Mouse (Mus musculus): ENCODE data around the gene Tssc4. TPM values are rescaled to one million over a fixed set of nuclear protein-coding genes. Genes with fewer than 3 reads are reported as not detected.
A peak's percentile ranks its signal among the peaks of the same experiment; 100 is the strongest.

Tssc4 gene
- polyA plus RNA-seq, 1 experiment, result 219 TPM

- peaks cover 13% of the 10 kb centered on the region for H3K27me3 ChIP-seq (replicated peaks)
- no peak for TF ChIP-seq GATA1 (IDR thresholded peaks at IDR 0.05; ENCODE audit: borderline replicate concordance, low read length)
- no peak for TF ChIP-seq FLI1 (IDR thresholded peaks at IDR 0.05; ENCODE audit: low read length)
Observed at GRCm38 (mm10) chr7:143033581-143033980, 35.5 kb upstream of the Tssc4 start.

DNA sequence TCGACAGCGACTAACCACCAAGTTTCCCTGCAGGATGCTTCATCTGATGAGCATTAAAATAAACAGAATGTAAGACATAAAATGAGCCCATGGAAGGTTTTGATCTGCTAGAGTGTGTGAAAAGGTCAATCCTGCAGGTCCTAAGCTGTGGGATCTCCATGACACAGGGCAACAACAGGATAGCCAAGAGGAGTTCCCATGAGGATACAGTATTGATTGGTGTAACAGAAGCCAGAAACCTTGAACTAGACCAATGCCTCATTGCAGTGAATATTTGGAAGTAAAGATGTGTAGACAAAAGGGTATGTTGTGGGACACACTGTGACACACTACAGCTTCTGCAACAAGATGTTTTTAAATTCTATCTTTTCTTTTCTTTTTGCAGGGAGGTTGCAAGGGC lies 34.9 kb upstream of the Tssc4 start:
- Histone ChIP-seq H3K36me3 (replicated peaks; ENCODE audit: low read length) (peaks cover 53% of the 10 kb centered on the region), H3K27me3 (replicated peaks) (peaks cover 13% of the 10 kb centered on the region), H3K4me3 (replicated peaks) (no peak overlapping the region), H3K9me3 (peaks cover 7% of the 10 kb centered on the region), H3K4me1 (peaks cover 30% of the 10 kb centered on the region)
- TF ChIP-seq FLI1 (IDR thresholded peaks at IDR 0.05; ENCODE audit: low read length) (no peak), GATA1 (IDR thresholded peaks at IDR 0.05; ENCODE audit: borderline replicate concordance, low read length) (no peak)

More at GRCm38 (mm10) chr7:143033581-143033980, 35.5 kb upstream of the Tssc4 start:
- peaks cover 7% of the 10 kb centered on the region for H3K9me3 ChIP-seq
- peaks cover 30% of the 10 kb centered on the region for H3K4me1 ChIP-seq
- no peak overlapping the region for H3K4me3 ChIP-seq (replicated peaks)
- peaks cover 53% of the 10 kb centered on the region for H3K36me3 ChIP-seq (replicated peaks; ENCODE audit: low read length)

DNA sequence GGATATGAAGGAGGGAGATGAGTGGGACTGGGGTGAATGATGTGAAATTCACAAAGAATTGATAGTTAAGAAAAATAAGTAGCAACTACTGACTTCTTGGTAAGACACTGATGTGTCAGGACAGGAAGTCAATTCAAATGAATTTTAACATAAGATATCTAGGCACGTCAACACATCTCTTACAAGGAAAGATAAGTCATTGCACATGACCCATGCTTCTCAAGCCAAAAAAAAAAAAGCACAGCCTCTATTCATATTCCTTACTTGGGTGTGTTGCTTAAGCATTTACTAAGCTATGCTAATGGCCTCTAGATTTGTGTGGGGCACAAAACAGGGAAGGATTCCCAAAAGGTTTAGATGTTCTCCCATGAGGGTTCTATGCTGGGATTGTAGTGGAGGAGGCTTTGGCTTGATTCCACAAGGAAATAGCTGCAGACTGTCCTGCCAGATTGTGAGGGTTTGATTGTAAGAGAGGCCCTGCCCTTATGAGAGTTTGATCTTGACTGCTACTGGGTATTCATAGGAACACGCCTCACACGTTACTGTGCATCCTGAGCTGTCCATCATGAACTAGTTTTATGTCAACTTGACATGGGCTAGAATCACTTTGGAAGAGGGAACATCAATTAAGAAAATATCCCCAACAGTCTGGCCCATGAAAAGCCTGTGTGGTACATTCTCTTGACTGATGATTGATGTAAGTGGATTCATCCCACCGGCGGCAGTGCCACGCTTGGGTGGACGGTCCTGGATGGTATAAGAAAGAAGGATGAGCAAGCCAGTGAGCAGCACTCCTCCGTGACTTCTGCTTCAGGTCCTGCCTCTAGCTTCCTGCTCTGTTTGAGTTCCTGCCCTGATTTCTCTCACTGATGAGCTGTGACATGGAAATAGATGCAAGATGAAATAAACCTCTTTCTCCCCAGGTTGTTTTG lies 34.3 kb upstream of the Tssc4 start:
- peaks cover 7% of the 10 kb centered on the region for H3K9me3 ChIP-seq
- H3K36me3 ChIP-seq (replicated peaks; ENCODE audit: low read length), result peaks cover 52% of the 10 kb centered on the region
- no peak overlapping the region for H3K4me3 ChIP-seq (replicated peaks)
- TF ChIP-seq GATA1 (IDR thresholded peaks at IDR 0.05; ENCODE audit: borderline replicate concordance, low read length), result no peak
- no peak for TF ChIP-seq FLI1 (IDR thresholded peaks at IDR 0.05; ENCODE audit: low read length)
- peaks cover 37% of the 10 kb centered on the region for H3K4me1 ChIP-seq
- peaks cover 13% of the 10 kb centered on the region for H3K27me3 ChIP-seq (replicated peaks)

- peaks cover 7% of the 10 kb centered on the region for H3K9me3 ChIP-seq
- H3K4me1 ChIP-seq, result peaks cover 57% of the 10 kb centered on the region
- H3K4me3 ChIP-seq (replicated peaks), result no peak overlapping the region
- peaks cover 45% of the 10 kb centered on the region for H3K36me3 ChIP-seq (replicated peaks; ENCODE audit: low read length)
- peaks cover 19% of the 10 kb centered on the region for H3K27me3 ChIP-seq (replicated peaks)
- TF ChIP-seq FLI1 (IDR thresholded peaks at IDR 0.05; ENCODE audit: low read length), result no peak
- no peak for TF ChIP-seq GATA1 (IDR thresholded peaks at IDR 0.05; ENCODE audit: borderline replicate concordance, low read length)
Observed at GRCm38 (mm10) chr7:143036787-143037186, 32.3 kb upstream of the Tssc4 start.

DNA sequence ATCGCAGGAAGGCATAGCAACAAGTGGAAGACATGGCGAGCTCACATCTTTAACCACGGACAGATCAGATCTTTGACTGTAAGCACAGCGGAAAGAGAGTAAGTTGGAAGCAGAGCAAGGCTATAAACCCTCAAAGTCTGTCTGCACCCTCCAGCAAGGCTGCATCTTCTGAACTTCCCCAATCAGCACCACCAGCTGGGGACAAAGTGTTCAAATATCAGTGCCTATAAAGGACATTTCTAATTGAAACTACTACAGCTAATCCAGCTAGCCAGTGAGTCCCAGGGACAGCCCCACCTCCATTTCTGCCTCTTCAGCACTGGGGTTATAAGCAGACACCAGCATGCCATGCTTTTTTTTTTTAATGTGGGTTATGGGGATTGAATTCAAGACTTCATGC lies 31.7 kb upstream of the Tssc4 start:
- H3K36me3 ChIP-seq (replicated peaks; ENCODE audit: low read length), result peaks cover 47% of the 10 kb centered on the region
- H3K4me1 ChIP-seq, result peaks cover 62% of the 10 kb centered on the region
- peaks cover 7% of the 10 kb centered on the region for H3K9me3 ChIP-seq
- peaks cover 19% of the 10 kb centered on the region for H3K27me3 ChIP-seq (replicated peaks)
- no peak for TF ChIP-seq GATA1 (IDR thresholded peaks at IDR 0.05; ENCODE audit: borderline replicate concordance, low read length)
- TF ChIP-seq FLI1 (IDR thresholded peaks at IDR 0.05; ENCODE audit: low read length), result no peak
- no peak overlapping the region for H3K4me3 ChIP-seq (replicated peaks)

DNA sequence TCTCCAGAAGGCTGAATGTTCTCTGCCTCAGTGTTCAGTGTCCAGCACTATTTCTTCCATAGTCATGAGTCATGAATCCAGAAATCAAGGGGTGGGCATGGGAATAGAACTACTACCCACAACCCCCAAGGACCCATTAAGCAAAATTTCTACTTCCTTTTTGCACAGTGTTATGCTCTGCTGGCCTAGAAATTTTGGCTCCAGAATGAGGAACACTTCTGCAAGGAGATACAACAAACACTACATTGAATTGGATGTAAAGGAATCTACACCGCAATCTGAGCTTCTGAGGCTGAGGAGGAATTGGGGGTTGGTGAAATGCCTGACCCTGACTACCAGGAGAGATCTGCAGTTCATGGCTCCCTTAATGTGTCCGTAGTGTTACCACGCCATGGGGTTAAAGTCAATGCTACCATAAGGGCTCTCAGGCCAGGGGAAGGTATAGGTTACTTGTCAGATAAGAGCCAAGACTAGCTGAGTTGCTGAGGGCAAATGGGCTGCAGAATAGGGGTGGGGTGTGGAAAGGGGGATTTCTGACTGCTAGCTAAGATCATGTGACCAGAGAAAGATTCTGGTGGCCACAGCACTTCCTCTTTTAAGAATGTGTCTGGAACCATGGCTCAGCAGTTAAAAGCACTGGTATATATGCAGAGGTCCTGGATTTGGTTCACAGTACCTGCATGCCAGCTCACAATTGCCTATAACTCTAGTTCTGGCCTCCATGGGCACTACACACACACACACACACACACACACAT lies 30.7 kb upstream of the Tssc4 start:
- H3K9me3 ChIP-seq, result peaks cover 7% of the 10 kb centered on the region
- peaks cover 37% of the 10 kb centered on the region for H3K36me3 ChIP-seq (replicated peaks; ENCODE audit: low read length)
- TF ChIP-seq FLI1 (IDR thresholded peaks at IDR 0.05; ENCODE audit: low read length) (no peak), GATA1 (IDR thresholded peaks at IDR 0.05; ENCODE audit: borderline replicate concordance, low read length) (no peak)
- peak overlapping the region; percentile 57 for H3K4me3 ChIP-seq (replicated peaks)
- H3K27me3 ChIP-seq (replicated peaks), result peaks cover 19% of the 10 kb centered on the region
- peaks cover 72% of the 10 kb centered on the region for H3K4me1 ChIP-seq

GRCm38 (mm10) chr7:143040561-143040960 lies 28.5 kb upstream of the Tssc4 start:
- Histone ChIP-seq H3K4me1 (peaks cover 88% of the 10 kb centered on the region), H3K27me3 (replicated peaks) (peaks cover 13% of the 10 kb centered on the region), H3K4me3 (replicated peaks) (peak overlapping the region; percentile 9), H3K36me3 (replicated peaks; ENCODE audit: low read length) (peaks cover 33% of the 10 kb centered on the region), H3K9me3 (peaks cover 5% of the 10 kb centered on the region)
- TF ChIP-seq GATA1 (IDR thresholded peaks at IDR 0.05; ENCODE audit: borderline replicate concordance, low read length), result no peak
- no peak for TF ChIP-seq FLI1 (IDR thresholded peaks at IDR 0.05; ENCODE audit: low read length)

DNA sequence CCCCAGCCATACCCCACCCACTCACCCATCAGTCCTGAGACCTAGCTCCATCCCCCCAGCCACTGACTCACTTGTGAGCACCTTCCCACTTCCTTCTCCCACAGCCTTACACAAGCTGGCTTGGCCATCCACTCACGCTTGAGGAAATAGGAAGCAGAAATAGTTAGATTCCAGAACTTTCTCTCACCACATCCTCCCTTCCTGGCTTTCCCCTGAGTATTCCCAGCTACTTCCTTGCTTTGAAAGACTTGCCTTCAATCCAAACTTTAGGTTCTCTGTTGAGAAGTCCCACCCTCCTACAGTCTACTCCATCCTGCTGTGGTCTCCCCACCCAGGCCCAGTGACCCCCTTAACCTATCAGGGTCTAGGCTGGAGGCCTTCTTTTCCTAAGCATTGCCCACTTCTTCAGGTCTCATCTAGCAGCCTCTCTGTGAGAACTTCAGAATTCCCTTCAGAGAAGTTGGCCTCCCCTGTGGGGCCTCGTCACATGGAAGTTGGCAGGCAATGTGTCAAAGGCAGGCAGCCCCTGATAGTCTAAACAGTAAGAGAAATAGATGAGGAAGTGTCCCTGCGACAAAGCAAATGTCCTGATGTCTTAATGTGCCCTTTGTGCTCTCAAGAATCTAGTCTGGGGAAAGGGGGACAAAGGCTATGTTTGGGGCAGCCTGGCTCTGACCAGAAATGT lies 27.8 kb upstream of the Tssc4 start:
- Histone ChIP-seq H3K4me1 (peaks cover 95% of the 10 kb centered on the region), H3K36me3 (replicated peaks; ENCODE audit: low read length) (peaks cover 33% of the 10 kb centered on the region), H3K4me3 (replicated peaks) (no peak overlapping the region), H3K27me3 (replicated peaks) (peaks cover 13% of the 10 kb centered on the region), H3K9me3 (peaks cover 5% of the 10 kb centered on the region)
- TF ChIP-seq FLI1 (IDR thresholded peaks at IDR 0.05; ENCODE audit: low read length) (no peak), GATA1 (IDR thresholded peaks at IDR 0.05; ENCODE audit: borderline replicate concordance, low read length) (no peak)

GRCm38 (mm10) chr7:143042089-143042488 lies 27.0 kb upstream of the Tssc4 start:
- Histone ChIP-seq H3K9me3 (peaks cover 5% of the 10 kb centered on the region), H3K4me3 (replicated peaks) (peak overlapping the region; percentile 62), H3K36me3 (replicated peaks; ENCODE audit: low read length) (peaks cover 29% of the 10 kb centered on the region), H3K27me3 (replicated peaks) (peaks cover 12% of the 10 kb centered on the region), H3K4me1 (peaks cover 97% of the 10 kb centered on the region)
- TF ChIP-seq FLI1 (IDR thresholded peaks at IDR 0.05; ENCODE audit: low read length) (no peak), GATA1 (IDR thresholded peaks at IDR 0.05; ENCODE audit: borderline replicate concordance, low read length) (no peak)

Measured in megakaryocyte, embryonic 14.5 days (primary cell).